Mouse (Mus musculus): ENCODE data around the gene Rif1. TPM values are rescaled to one million over a fixed set of nuclear protein-coding genes. Genes with fewer than 3 reads are reported as not detected.

The Rif1 gene
- total RNA-seq, 1 experiment: 245 TPM

DNA sequence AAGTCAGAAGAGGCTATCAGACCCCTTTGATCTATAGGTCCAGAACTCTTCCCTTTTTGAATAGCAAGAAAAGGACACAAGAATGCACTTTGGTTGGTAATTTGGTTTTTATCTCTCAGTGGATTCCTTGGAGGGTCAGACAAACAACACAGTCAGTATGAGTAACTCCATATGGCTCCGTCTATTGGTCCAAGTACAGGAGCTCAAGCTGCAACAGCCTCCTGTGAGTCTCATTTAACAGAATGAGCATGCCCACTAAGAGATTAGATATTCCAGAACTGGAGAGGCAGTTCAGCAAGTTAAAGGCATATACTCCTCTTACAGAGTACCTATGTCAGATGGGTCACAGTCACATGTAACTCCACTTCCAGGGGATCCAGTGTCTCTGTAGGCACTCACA lies 15.5 kb upstream of the Rif1 start:
- DNase-seq (ENCODE audit: low read depth, low spot score): no peak
- in situ Hi-C loops (cut with MboI; ENCODE audit: low sequenced_read_pairs in 2 of 2, unreplicated experiment in 2 of 2): no loop called here
- Histone ChIP-seq H3K9ac (ENCODE audit: insufficient read depth, low read depth, low read length, poor library complexity, severe bottlenecking) (no peak overlapping the region), H3K27ac (ENCODE audit: insufficient read depth, low read depth, low read length, poor library complexity, severe bottlenecking) (no peak overlapping the region), H3K4me3 (ENCODE audit: insufficient read depth in 1 of 2, low read depth in 1 of 2, low read length in 2 of 2, poor library complexity in 1 of 2, severe bottlenecking in 1 of 2) (no peak overlapping the region), H3K36me3 (ENCODE audit: control insufficient read depth, insufficient read depth, low read length, poor library complexity, severe bottlenecking) (no peaks in the 10 kb centered on the region), H3K4me1 (ENCODE audit: control insufficient read depth in 2 of 2, insufficient read depth in 2 of 2, low read length in 2 of 2, poor library complexity in 1 of 2) (peaks cover 0 to 4% of the 10 kb centered on the region in 2 experiments; a peak in 2 of 4 replicates), H3K9me3 (ENCODE audit: control insufficient read depth, insufficient read depth, low read depth, low read length) (no peaks in the 10 kb centered on the region)
- no peak for TF ChIP-seq HCFC1 (IDR thresholded peaks at IDR 0.05; ENCODE audit: borderline replicate concordance, insufficient read depth, low read length)
- no peak for TF ChIP-seq MAFK (IDR thresholded peaks at IDR 0.05; ENCODE audit: insufficient read depth, low read depth, low read length)
- no peak for TF ChIP-seq ZC3H11A (IDR thresholded peaks at IDR 0.05; ENCODE audit: borderline replicate concordance, low read depth, low read length)
- no peak for TF ChIP-seq ZNF384 (IDR thresholded peaks at IDR 0.05; ENCODE audit: low read depth, low read length)
- no peak for TF ChIP-seq CHD2 (IDR thresholded peaks at IDR 0.05; ENCODE audit: low read depth, low read length)

DNA sequence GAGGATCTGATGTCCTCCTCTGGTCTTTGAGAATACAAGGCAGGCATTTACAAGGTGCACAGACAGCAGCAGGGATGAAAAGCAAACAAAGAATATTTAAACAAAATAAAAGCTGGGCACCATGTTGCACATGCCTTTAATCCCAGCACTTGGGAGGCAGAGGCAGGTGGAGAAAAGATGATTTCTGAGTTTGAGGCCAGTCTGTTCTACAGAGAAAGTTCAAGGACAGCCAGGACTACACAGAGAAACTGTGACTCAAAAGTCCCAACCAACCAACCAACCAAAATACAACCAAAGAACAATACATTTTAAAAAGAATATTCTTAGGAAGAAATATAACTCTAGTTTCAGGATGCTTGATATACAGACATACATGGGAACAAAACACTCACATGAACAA lies 15.0 kb upstream of the Rif1 start:
- H3K4me3 ChIP-seq (ENCODE audit: insufficient read depth in 1 of 2, low read depth in 1 of 2, low read length in 2 of 2, poor library complexity in 1 of 2, severe bottlenecking in 1 of 2): no peak overlapping the region
- in situ Hi-C loops (cut with MboI; ENCODE audit: low sequenced_read_pairs in 2 of 2, unreplicated experiment in 2 of 2): no loop called here
- TF ChIP-seq CHD2 (IDR thresholded peaks at IDR 0.05; ENCODE audit: low read depth, low read length) (no peak), ZNF384 (IDR thresholded peaks at IDR 0.05; ENCODE audit: low read depth, low read length) (no peak), HCFC1 (IDR thresholded peaks at IDR 0.05; ENCODE audit: borderline replicate concordance, insufficient read depth, low read length) (no peak), MAFK (IDR thresholded peaks at IDR 0.05; ENCODE audit: insufficient read depth, low read depth, low read length) (no peak), ZC3H11A (IDR thresholded peaks at IDR 0.05; ENCODE audit: borderline replicate concordance, low read depth, low read length) (no peak)

GRCm38 (mm10) chr2:52068641-52069040 lies 4.0 kb upstream of the Rif1 start:
- in situ Hi-C loops (cut with MboI; ENCODE audit: low sequenced_read_pairs in 2 of 2, unreplicated experiment in 2 of 2): no loop called here
- H3K9ac ChIP-seq (ENCODE audit: insufficient read depth, low read depth, low read length, poor library complexity, severe bottlenecking): no peak overlapping the region
- no peak overlapping the region for H3K4me3 ChIP-seq (ENCODE audit: insufficient read depth in 1 of 2, low read depth in 1 of 2, low read length in 2 of 2, poor library complexity in 1 of 2, severe bottlenecking in 1 of 2)
- H3K4me1 ChIP-seq (ENCODE audit: control insufficient read depth in 2 of 2, insufficient read depth in 2 of 2, low read length in 2 of 2, poor library complexity in 1 of 2): peaks cover 7 to 8% of the 10 kb centered on the region in 2 experiments; a peak in 3 of 4 replicates
- no peak for TF ChIP-seq CHD2 (IDR thresholded peaks at IDR 0.05; ENCODE audit: low read depth, low read length)
- TF ChIP-seq MAFK (IDR thresholded peaks at IDR 0.05; ENCODE audit: insufficient read depth, low read depth, low read length): no peak
- no peak for TF ChIP-seq HCFC1 (IDR thresholded peaks at IDR 0.05; ENCODE audit: borderline replicate concordance, insufficient read depth, low read length)
- TF ChIP-seq ZNF384 (IDR thresholded peaks at IDR 0.05; ENCODE audit: low read depth, low read length): no peak
- TF ChIP-seq ZC3H11A (IDR thresholded peaks at IDR 0.05; ENCODE audit: borderline replicate concordance, low read depth, low read length): no peak
- H3K9me3 ChIP-seq (ENCODE audit: control insufficient read depth, insufficient read depth, low read depth, low read length): no peaks in the 10 kb centered on the region
- H3K36me3 ChIP-seq (ENCODE audit: control insufficient read depth, insufficient read depth, low read length, poor library complexity, severe bottlenecking): no peaks in the 10 kb centered on the region
- no peak overlapping the region for H3K27ac ChIP-seq (ENCODE audit: insufficient read depth, low read depth, low read length, poor library complexity, severe bottlenecking)
- no peak for DNase-seq (ENCODE audit: low read depth, low spot score)

More for the DNA sequence above, 15.0 kb upstream of the Rif1 start:
- DNase-seq (ENCODE audit: low read depth, low spot score): no peak
- peaks cover 0 to 4% of the 10 kb centered on the region in 2 experiments; a peak in 2 of 4 replicates for H3K4me1 ChIP-seq (ENCODE audit: control insufficient read depth in 2 of 2, insufficient read depth in 2 of 2, low read length in 2 of 2, poor library complexity in 1 of 2)
- no peaks in the 10 kb centered on the region for H3K36me3 ChIP-seq (ENCODE audit: control insufficient read depth, insufficient read depth, low read length, poor library complexity, severe bottlenecking)
- no peaks in the 10 kb centered on the region for H3K9me3 ChIP-seq (ENCODE audit: control insufficient read depth, insufficient read depth, low read depth, low read length)
- H3K9ac ChIP-seq (ENCODE audit: insufficient read depth, low read depth, low read length, poor library complexity, severe bottlenecking): no peak overlapping the region
- no peak overlapping the region for H3K27ac ChIP-seq (ENCODE audit: insufficient read depth, low read depth, low read length, poor library complexity, severe bottlenecking)

DNA sequence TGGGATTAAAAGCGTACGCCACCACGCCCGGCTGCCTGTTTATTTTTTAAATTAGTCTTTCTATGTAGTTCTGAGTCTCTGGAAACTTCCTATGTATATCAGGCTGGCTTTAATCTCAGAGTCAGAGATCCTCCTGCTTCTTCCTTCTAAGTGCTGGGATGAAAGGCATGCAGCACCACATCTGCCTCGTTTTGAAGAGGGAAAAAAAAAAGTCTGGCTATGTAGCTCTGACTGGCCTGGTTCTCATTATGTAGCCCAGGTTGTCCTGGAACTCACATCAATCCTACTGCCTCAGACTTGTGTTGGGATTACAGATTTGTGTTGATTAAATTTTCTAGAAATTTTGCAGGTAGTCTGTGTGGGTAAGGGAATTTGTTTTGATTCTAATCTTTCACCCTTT lies 1.8 kb upstream of the Rif1 start:
- no peak for DNase-seq (ENCODE audit: low read depth, low spot score)
- Histone ChIP-seq H3K9me3 (ENCODE audit: control insufficient read depth, insufficient read depth, low read depth, low read length) (no peaks in the 10 kb centered on the region), H3K4me1 (ENCODE audit: control insufficient read depth in 2 of 2, insufficient read depth in 2 of 2, low read length in 2 of 2, poor library complexity in 1 of 2) (peaks cover 8% of the 10 kb centered on the region in 2 experiments; a peak in 3 of 4 replicates), H3K4me3 (ENCODE audit: insufficient read depth in 1 of 2, low read depth in 1 of 2, low read length in 2 of 2, poor library complexity in 1 of 2, severe bottlenecking in 1 of 2) (peak overlapping the region in 1 of 2 experiments; percentile 19; a peak in 2 of 4 replicates), H3K9ac (ENCODE audit: insufficient read depth, low read depth, low read length, poor library complexity, severe bottlenecking) (peak overlapping the region; percentile 25; the same call in 1 of the 2 replicates), H3K27ac (ENCODE audit: insufficient read depth, low read depth, low read length, poor library complexity, severe bottlenecking) (peak overlapping the region; percentile 100), H3K36me3 (ENCODE audit: control insufficient read depth, insufficient read depth, low read length, poor library complexity, severe bottlenecking) (peaks cover 4% of the 10 kb centered on the region)
- in situ Hi-C loops (cut with MboI; ENCODE audit: low sequenced_read_pairs in 2 of 2, unreplicated experiment in 2 of 2): no loop called here
- TF ChIP-seq ZNF384 (IDR thresholded peaks at IDR 0.05; ENCODE audit: low read depth, low read length) (peak; percentile 57; the same call in 1 of the 2 replicates), CHD2 (IDR thresholded peaks at IDR 0.05; ENCODE audit: low read depth, low read length) (no peak)
